Mouse (Mus musculus): ENCODE results near the gene Tnr. TPM values are rescaled to one million over a fixed set of nuclear protein-coding genes. Genes with fewer than 3 reads are reported as not detected.
A peak's percentile ranks its signal among the peaks of the same experiment; 100 is the strongest.

Gene Tnr
- total and polyA plus RNA-seq, 3 experiments, result not detected

- Histone ChIP-seq H3K36me3 (replicated peaks in 1 of 2; ENCODE audit: control insufficient read depth in 1 of 2, insufficient read depth in 1 of 2, low read length in 1 of 2) (no peaks in the 10 kb centered on the region), H3K4me1 (ENCODE audit: control insufficient read depth in 1 of 2, insufficient read depth in 2 of 2) (no peaks in the 10 kb centered on the region), H3K9ac (ENCODE audit: insufficient read depth, low read depth) (no peak overlapping the region), H3K4me2 (ENCODE audit: insufficient read depth, low read depth, poor library complexity, severe bottlenecking) (no peak overlapping the region), H3K27me3 (replicated peaks) (peaks cover 67% of the 10 kb centered on the region), H3K27ac (ENCODE audit: insufficient read depth, low read depth) (no peak overlapping the region), H3K4me3 (replicated peaks in 1 of 3; ENCODE audit: low read depth in 2 of 3, low read length in 2 of 3, poor library complexity in 1 of 3) (no peak overlapping the region), H3K79me2 (replicated peaks; ENCODE audit: control insufficient read depth, extremely low read depth, insufficient read depth, poor library complexity, severe bottlenecking) (no peaks in the 10 kb centered on the region), H3K9me3 (replicated peaks; ENCODE audit: low read length) (no peaks in the 10 kb centered on the region)
- dilution Hi-C loops (cut with MboI; ENCODE audit: extremely low pct_ligation_motif_present, extremely low pct_unique_long_range_greater_than_20kb, low sequenced_read_pairs), result no loop called here
- in situ Hi-C loops (cut with MboI; ENCODE audit: low pct_ligation_motif_present, low pct_unique_long_range_greater_than_20kb, low sequenced_read_pairs), result no loop called here
- DNase-seq (ENCODE audit: extremely low read depth), result peak; percentile 45
- TF ChIP-seq ZNF384 (IDR thresholded peaks at IDR 0.05; ENCODE audit: low read depth, low read length) (no peak), EP300 (IDR thresholded peaks at IDR 0.05; ENCODE audit: low read length) (no peak), CHD1 (IDR thresholded peaks at IDR 0.05; ENCODE audit: low read depth, low read length) (no peak), MAX (IDR thresholded peaks at IDR 0.05; ENCODE audit: low read length) (no peak)
Measured at GRCm38 (mm10) chr1:159702038-159702437, 178.5 kb downstream of the Tnr start.

- no peak overlapping the region for H3K4me3 ChIP-seq (replicated peaks in 1 of 3; ENCODE audit: low read depth in 2 of 3, low read length in 2 of 3, poor library complexity in 1 of 3)
- no peak overlapping the region for H3K9ac ChIP-seq (ENCODE audit: insufficient read depth, low read depth)
- TF ChIP-seq ZC3H11A (IDR thresholded peaks at IDR 0.05; ENCODE audit: low read depth, low read length), result no peak
- TF ChIP-seq MAFK (IDR thresholded peaks at IDR 0.05; ENCODE audit: insufficient replicate concordance, low read length), result no peak
- TF ChIP-seq NRF1 (IDR thresholded peaks at IDR 0.05; ENCODE audit: low read depth, low read length), result no peak
- TF ChIP-seq CHD2 (IDR thresholded peaks at IDR 0.05; ENCODE audit: low read length), result no peak
- no peak for TF ChIP-seq PAX5 (IDR thresholded peaks at IDR 0.05; ENCODE audit: low read length)
- TF ChIP-seq UBTF (IDR thresholded peaks at IDR 0.05; ENCODE audit: low read depth, low read length), result no peak
- TF ChIP-seq MEF2A (IDR thresholded peaks at IDR 0.05; ENCODE audit: borderline replicate concordance, low read depth, low read length), result no peak
- no peak for TF ChIP-seq MAZ (IDR thresholded peaks at IDR 0.05; ENCODE audit: low read depth, low read length)
- no peak for TF ChIP-seq KAT2A (IDR thresholded peaks at IDR 0.05; ENCODE audit: insufficient replicate concordance, low read length)
- no peaks in the 10 kb centered on the region for H3K79me2 ChIP-seq (replicated peaks; ENCODE audit: control insufficient read depth, extremely low read depth, insufficient read depth, poor library complexity, severe bottlenecking)
- DNase-seq (ENCODE audit: extremely low read depth), result no peak
- no peaks in the 10 kb centered on the region for H3K36me3 ChIP-seq (replicated peaks in 1 of 2; ENCODE audit: control insufficient read depth in 1 of 2, insufficient read depth in 1 of 2, low read length in 1 of 2)
- dilution Hi-C loops (cut with MboI; ENCODE audit: extremely low pct_ligation_motif_present, extremely low pct_unique_long_range_greater_than_20kb, low sequenced_read_pairs) (no loop called here), in situ Hi-C loops (cut with MboI; ENCODE audit: low pct_ligation_motif_present, low pct_unique_long_range_greater_than_20kb, low sequenced_read_pairs) (no loop called here)
- no peak overlapping the region for H3K27ac ChIP-seq (ENCODE audit: insufficient read depth, low read depth)
- H3K4me2 ChIP-seq (ENCODE audit: insufficient read depth, low read depth, poor library complexity, severe bottlenecking), result no peak overlapping the region
- no peaks in the 10 kb centered on the region for H3K4me1 ChIP-seq (ENCODE audit: control insufficient read depth in 1 of 2, insufficient read depth in 2 of 2)
- H3K9me3 ChIP-seq (replicated peaks; ENCODE audit: low read length), result no peaks in the 10 kb centered on the region
- peaks cover 50% of the 10 kb centered on the region for H3K27me3 ChIP-seq (replicated peaks)
Measured at GRCm38 (mm10) chr1:159704925-159705324, 181.4 kb downstream of the Tnr start.

- dilution Hi-C loops (cut with MboI; ENCODE audit: extremely low pct_ligation_motif_present, extremely low pct_unique_long_range_greater_than_20kb, low sequenced_read_pairs), result no loop called here
- Histone ChIP-seq H3K9me3 (replicated peaks; ENCODE audit: low read length) (peaks cover 6% of the 10 kb centered on the region), H3K27ac (ENCODE audit: insufficient read depth, low read depth) (no peak overlapping the region), H3K4me2 (ENCODE audit: insufficient read depth, low read depth, poor library complexity, severe bottlenecking) (no peak overlapping the region), H3K27me3 (replicated peaks) (peaks cover 59% of the 10 kb centered on the region), H3K4me3 (replicated peaks in 1 of 3; ENCODE audit: low read depth in 2 of 3, low read length in 2 of 3, poor library complexity in 1 of 3) (no peak overlapping the region), H3K79me2 (replicated peaks; ENCODE audit: control insufficient read depth, extremely low read depth, insufficient read depth, poor library complexity, severe bottlenecking) (no peaks in the 10 kb centered on the region), H3K9ac (ENCODE audit: insufficient read depth, low read depth) (no peak overlapping the region), H3K36me3 (replicated peaks in 1 of 2; ENCODE audit: control insufficient read depth in 1 of 2, insufficient read depth in 1 of 2, low read length in 1 of 2) (no peaks in the 10 kb centered on the region), H3K4me1 (ENCODE audit: control insufficient read depth in 1 of 2, insufficient read depth in 2 of 2) (no peaks in the 10 kb centered on the region)
- no peak for TF ChIP-seq BHLHE40 (IDR thresholded peaks at IDR 0.05; ENCODE audit: low read depth, low read length)
- no peak for TF ChIP-seq SMC3 (IDR thresholded peaks at IDR 0.05; ENCODE audit: low read depth, low read length)
- TF ChIP-seq RCOR1 (conservative IDR thresholded peaks at IDR 0.05; ENCODE audit: low read depth, low read length), result no peak
- TF ChIP-seq NRF1 (IDR thresholded peaks at IDR 0.05; ENCODE audit: low read depth, low read length), result no peak
- no peak for TF ChIP-seq TCF12 (IDR thresholded peaks at IDR 0.05; ENCODE audit: low read depth, low read length)
- no peak for TF ChIP-seq MXI1 (IDR thresholded peaks at IDR 0.05; ENCODE audit: low read depth, low read length)
- no peak for TF ChIP-seq ZNF384 (IDR thresholded peaks at IDR 0.05; ENCODE audit: low read depth, low read length)
- TF ChIP-seq RAD21 (IDR thresholded peaks at IDR 0.05; ENCODE audit: low read depth, low read length), result no peak
- no peak for TF ChIP-seq EP300 (IDR thresholded peaks at IDR 0.05; ENCODE audit: low read length)
- TF ChIP-seq MAX (IDR thresholded peaks at IDR 0.05; ENCODE audit: low read length), result no peak
- TF ChIP-seq MAZ (IDR thresholded peaks at IDR 0.05; ENCODE audit: low read depth, low read length), result no peak
- no peak for TF ChIP-seq ETS1 (conservative IDR thresholded peaks at IDR 0.05; ENCODE audit: low read depth, low read length)
- TF ChIP-seq ZKSCAN1 (IDR thresholded peaks at IDR 0.05; ENCODE audit: borderline replicate concordance, low read depth, low read length), result no peak
- no peak for TF ChIP-seq IRF4 (IDR thresholded peaks at IDR 0.05; ENCODE audit: low read depth, low read length)
- TF ChIP-seq ZMIZ1 (IDR thresholded peaks at IDR 0.05; ENCODE audit: low read depth, low read length), result no peak
- no peak for TF ChIP-seq GABPA (IDR thresholded peaks at IDR 0.05; ENCODE audit: insufficient replicate concordance, low read depth, low read length)
- no peak for TF ChIP-seq PAX5 (IDR thresholded peaks at IDR 0.05; ENCODE audit: low read length)
- no peak for TF ChIP-seq ZC3H11A (IDR thresholded peaks at IDR 0.05; ENCODE audit: low read depth, low read length)
- TF ChIP-seq TBP (conservative IDR thresholded peaks at IDR 0.05; ENCODE audit: low read depth, low read length), result no peak
- TF ChIP-seq POLR2A (IDR thresholded peaks at IDR 0.05; ENCODE audit: low read depth, low read length), result no peak
- DNase-seq (ENCODE audit: extremely low read depth), result no peak
- in situ Hi-C loops (cut with MboI; ENCODE audit: low pct_ligation_motif_present, low pct_unique_long_range_greater_than_20kb, low sequenced_read_pairs), result no loop called here
Measured at GRCm38 (mm10) chr1:159716301-159716700, 192.7 kb downstream of the Tnr start.

Measured in CH12.LX (cell line).